Mouse (Mus musculus) left cerebral cortex, adult 6 months (tissue): ENCODE data around the gene Rsrc1. TPM values are rescaled to one million over a fixed set of nuclear protein-coding genes. Genes with fewer than 3 reads are reported as not detected.

Source experiments
- long read RNA-seq, 2 experiments: library from polyadenylated mRNA; unstranded; transcript quantifications; one replicate each; pipeline ENCODE4 v2.0.0; 2019 to 2020
- polyA plus RNA-seq: library from polyadenylated mRNA; unstranded; fragments of <200 nt; fragmentation: Nextera tagmentation; gene quantifications from 2 replicates; pipeline ENCODE4 v1.2.3, GENCODE M21; 2021

Gene Rsrc1
- polyA plus RNA-seq = 35.7 and 36.5 TPM in 2 replicates
- long read RNA-seq, experiment 1, transcript Rsrc1-201 (9 exons, 3,062 nt) = minor isoform, 6 of 91 reads
- long read RNA-seq, experiment 1, transcript Rsrc1-203 (10 exons, 3,224 nt) = major isoform, 43 of 91 reads
- long read RNA-seq, experiment 1, partial matches to known transcripts = 7 of 91 reads
- long read RNA-seq, experiment 1, other reads (novel, unspliced or antisense) = 32 of 91 reads
- long read RNA-seq, experiment 2, transcript Rsrc1-208 (4 exons, 3,136 nt) = major isoform, 28 of 85 reads
- long read RNA-seq, experiment 2, partial matches to known transcripts = 29 of 85 reads
- long read RNA-seq, experiment 2, other reads (novel, unspliced or antisense) = 26 of 85 reads

DNA sequence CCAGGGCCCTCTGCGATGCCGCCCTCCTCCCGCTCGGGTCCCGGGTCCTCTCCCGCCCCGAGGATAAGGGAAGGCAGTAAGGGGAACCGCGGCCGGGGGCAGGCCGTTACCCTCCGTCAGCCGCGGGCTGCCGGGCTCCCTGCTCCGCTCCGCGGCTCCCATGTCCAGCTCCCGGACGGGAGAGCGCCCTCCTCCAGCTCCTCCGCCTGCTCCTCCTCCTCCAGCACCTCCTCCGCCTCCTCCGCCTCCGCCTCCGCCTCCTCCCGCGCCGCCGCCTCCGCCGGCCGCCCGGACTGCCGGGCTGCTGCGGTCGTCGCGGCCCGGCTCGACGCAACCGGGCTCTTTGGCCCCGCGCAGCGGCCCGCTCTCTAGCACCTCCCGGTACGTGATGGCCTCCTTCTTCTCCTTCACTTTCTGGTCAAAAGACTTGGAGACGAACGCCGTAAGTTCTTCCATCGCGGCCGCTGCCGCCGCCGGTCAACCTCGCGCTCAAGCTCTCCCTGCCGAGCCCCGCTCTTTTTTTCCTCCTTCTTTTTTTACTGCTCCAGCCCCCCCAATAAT is at the start of gene Rsrc1:
TSS of gene Rsrc1 (plus strand) at position 290 of the 561 bp plus-strand sequence.

GRCm38 (mm10) chr3:66981706-66982105 is 516 bp downstream of the Rsrc1 start, which contains the start of gene Shox2:
TSS of gene Shox2 (minus strand) at chr3:66981771.

DNA sequence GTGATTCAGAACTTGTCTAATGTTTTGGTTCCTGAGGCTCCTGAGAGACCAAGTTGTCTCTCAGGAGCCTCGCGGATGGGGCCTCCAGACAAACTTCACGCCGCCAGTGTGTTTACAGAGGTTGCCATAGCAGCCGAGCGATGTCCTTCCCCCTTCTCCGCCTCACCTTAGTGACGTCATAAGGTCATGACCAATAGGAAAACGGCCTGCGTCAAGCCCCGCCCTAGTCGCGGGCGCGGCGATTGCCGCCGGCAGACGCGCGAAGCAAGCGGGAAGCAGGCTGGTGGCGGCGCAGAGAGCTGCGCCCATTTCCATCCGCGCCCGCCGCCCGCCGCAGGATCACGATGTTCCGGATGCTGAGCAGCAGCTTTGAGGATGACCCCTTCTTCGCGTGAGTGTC is 392.7 kb downstream of the Rsrc1 start, which contains the start of gene Mlf1:
TSS of gene Mlf1 (plus strand) at position 226 of the 400 bp plus-strand sequence.

GRCm38 (mm10) chr3:67375063-67375462 is 393.9 kb downstream of the Rsrc1 start, which contains the start of gene Gm17402:
TSS of gene Gm17402 (minus strand) at chr3:67375163.

Other genes with a start within 250 kb of the Rsrc1 start
- gene Shox2, start 381 bp downstream of the Rsrc1 start, polyA plus RNA-seq = not detected in 2 replicates